Mouse (Mus musculus): ENCODE data around the gene Rnf185.

Rnf185 gene

GRCm38 (mm10) chr11:3442677-3443076 is 9.5 kb downstream of the Rnf185 start:
- no peak for DNase-seq

DNA sequence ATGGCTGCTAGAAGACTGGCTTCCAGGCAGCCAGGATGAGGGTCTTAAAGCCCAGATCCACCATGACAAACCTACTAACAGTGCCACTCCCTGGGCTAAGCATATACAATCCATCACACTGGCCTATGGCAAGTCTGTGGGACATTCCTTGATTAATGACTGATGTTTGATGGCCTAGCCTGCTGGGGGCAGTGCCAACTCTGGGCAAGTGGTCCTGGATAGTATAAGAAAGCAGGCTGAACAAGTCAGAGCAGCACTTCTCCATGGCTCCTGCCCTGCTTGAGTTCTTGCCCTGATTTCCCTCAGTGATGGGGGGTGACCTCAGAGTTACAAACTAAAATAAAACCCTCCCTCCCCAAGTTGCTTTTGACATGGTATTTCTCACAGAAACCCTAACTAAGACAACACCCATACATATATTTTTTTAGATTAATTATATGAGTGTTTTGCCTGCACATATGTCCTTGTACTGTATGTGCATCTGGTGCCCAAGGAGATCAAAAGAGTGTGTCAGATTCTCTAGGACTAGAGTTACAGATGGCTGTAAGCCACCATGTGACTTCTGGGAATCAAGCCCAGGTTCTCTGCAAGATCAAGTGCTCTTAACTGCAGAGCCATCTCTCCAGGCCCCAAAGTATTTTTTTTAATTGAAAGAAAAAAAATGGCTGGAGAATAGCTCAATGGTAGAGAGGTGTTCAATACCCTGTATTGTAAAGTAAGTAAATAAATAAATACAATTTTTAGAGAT is 10.3 kb downstream of the Rnf185 start:
- DNase-seq = peak; percentile 53

- DNase-seq = no peak
Observed at GRCm38 (mm10) chr11:3437621-3438020, 14.5 kb downstream of the Rnf185 start.

DNA sequence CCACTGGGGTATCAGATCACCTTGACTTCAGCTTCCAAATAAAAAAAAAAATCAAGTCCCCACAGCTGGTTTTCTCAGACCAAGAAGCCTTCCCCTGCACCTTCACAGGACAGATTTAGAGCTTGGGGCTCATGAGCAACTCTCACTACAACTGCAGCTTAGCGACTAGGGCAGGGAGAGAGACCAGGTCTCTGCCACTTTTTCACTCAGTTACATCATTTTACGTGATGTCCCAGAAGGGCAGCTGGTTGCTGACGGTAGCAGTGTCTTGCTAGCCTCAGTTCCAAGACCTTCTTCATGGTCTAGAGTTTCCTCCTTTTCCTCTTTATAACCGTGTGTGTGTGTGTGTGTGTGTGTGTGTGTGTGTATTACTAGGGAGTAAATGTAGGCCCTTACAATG is 18.4 kb downstream of the Rnf185 start:
- DNase-seq = no peak

- no peak for DNase-seq
Observed at GRCm38 (mm10) chr11:3431976-3432603, 20.1 kb downstream of the Rnf185 start.

GRCm38 (mm10) chr11:3431515-3431914 is 20.6 kb downstream of the Rnf185 start:
- DNase-seq = no peak

GRCm38 (mm10) chr11:3428632-3429031 is 23.5 kb downstream of the Rnf185 start:
- no peak for DNase-seq

DNA sequence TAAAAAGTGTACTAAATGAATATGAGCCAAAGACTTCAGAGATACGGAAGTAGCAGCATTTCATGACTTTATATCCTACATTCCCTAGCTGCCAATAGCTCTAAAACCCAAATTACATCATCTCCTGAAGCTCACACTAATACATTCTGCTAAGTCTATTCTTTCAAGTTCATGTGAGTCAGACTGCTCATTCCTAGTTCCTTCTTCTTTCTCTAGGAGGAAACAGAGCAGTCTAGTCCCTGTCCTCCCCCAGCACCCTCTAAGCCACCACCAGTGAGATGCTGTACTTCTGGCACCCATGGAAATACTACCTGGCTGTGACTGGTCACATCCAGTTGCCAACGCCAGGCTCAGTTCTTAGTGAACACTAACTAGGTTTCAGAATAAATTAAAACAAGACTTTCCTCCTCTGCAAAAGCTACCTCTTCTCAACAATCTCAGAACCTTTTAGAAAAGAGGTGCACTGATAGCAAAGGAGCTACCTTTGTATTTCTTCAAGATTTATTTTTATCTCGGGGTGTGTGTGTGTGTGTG is 24.4 kb downstream of the Rnf185 start:
- DNase-seq = no peak

DNA sequence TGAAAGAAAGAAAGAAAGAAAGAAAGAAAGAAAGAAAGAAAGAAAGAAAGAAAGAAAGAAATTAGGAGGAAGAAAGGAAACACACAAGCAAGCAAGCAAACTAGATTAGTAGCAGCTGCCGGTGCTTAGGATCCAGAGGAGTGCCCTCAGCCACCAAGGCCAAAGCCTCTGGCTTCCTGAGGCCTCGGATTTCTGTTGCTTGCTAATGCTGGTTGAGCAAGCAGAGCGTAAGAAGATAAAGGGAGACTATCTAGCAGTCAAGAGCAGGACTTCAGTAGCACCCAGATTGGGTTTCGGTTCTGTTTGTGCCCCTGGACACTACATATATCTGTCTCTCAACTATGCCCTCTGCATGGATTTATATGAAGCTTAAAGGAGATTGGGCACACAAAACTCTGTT is 29.9 kb downstream of the Rnf185 start:
- no peak for DNase-seq

GRCm38 (mm10) chr11:3418741-3419140 is 33.4 kb downstream of the Rnf185 start:
- peak; percentile 33 for DNase-seq

DNA sequence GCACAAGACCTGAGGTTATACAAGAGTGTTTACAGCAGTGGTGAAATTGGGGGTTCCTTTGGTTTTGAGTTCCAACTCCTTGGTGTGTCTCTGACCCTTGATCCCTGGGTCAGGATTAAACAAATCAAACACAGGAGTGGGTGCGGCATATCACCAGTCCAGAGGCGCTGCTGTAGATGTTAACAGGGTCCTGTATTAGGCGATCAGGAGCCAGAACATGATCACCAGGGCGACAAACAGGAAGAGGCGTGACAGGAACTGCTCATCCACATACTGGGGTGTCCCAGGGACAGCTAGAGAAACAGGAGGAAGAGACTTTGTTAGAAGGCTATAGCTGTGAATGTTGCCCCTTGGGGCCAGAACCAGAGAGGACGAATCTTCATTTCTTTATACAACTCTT is 34.4 kb downstream of the Rnf185 start:
- DNase-seq = peak; percentile 38

DNA sequence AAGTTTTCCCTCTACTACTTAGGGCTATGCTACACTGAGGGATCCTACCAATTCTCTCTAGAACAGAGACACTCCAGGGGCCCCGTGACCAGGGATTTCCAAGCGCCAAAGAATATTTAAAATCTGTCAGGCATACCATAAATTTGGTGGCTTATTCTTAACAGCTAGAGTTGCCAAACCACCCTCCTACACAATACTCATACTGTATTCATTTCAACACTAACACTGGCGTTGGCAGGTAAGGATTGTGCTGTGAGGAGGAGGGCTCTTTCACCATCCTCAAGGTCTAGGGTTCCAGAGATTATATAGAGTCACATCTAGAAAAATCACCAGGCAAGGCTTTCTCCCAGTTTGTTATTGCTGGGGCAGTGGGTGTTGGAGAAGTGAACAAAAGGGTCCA is 35.8 kb downstream of the Rnf185 start:
- no peak for DNase-seq

- peak; percentile 10 for DNase-seq
Observed at GRCm38 (mm10) chr11:3412111-3412510, 40.1 kb downstream of the Rnf185 start.

- peak; percentile 94 for DNase-seq
Observed at GRCm38 (mm10) chr11:3408997-3409732, 43.0 kb downstream of the Rnf185 start, which contains the start of gene Limk2. Limk2 (minus strand) TSS chr11:3409189.

DNA sequence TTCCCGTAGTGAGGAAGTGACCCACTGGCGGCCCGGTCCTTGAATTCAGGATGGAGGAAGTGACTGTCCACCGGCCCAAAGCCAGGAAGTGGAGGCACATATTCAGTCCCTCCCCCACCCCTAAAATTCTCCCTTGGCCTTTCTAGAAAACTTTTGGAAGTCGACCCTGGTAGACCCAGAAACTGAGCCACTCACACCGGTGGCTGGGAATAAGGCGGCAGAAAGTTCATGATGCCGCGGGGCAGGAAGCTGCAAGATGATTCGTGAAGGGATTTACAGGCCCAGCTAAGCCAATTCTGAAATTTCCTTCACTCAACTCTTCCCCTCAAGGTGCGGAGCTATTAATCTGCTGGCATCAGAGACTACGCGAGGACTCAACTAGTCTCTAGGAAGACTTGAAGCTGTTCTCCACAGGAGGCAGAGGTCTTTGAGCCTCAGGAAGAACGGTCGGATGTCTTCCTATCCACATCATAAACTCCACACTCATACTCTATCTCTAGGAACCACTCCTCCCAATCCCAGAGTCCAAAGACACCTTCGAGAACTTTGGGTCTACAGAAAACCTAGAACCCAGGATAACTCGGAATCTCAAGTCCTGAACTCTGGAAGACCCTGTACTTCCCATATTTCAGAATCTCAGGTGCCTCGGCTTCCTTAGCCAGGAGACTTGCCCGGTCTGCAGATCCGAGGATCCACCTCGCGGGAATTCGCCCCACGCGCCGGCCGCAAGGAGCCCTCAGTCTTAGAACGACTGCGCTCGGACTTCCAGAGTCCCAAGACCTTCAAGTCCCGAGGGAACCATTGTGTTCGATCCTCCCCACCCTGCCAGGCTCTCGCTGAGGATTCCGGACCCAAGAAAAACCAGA is 43.8 kb downstream of the Rnf185 start:
- peak; percentile 45 for DNase-seq

- no peak for DNase-seq
Observed at GRCm38 (mm10) chr11:3404287-3405047, 47.7 kb downstream of the Rnf185 start.

DNA sequence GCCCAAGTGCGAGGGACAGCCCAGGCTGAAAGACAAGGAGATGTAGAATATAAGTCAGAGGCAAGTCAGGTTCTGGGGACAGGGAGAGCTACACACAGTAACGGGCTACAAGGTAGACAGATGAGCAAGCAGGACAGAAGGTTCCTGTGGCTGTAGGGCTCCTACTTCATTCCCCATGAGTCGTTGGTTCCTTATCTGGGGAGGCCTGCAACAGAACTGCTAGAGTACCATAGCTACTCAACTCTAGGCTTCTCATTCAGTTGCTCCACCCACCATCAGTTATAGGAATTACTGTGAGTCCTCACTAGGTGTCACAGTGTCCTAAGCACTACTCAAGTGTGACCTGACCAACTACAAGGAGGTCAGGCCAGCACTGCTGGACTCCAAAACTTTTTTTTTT is 49.1 kb downstream of the Rnf185 start:
- no peak for DNase-seq

DNA sequence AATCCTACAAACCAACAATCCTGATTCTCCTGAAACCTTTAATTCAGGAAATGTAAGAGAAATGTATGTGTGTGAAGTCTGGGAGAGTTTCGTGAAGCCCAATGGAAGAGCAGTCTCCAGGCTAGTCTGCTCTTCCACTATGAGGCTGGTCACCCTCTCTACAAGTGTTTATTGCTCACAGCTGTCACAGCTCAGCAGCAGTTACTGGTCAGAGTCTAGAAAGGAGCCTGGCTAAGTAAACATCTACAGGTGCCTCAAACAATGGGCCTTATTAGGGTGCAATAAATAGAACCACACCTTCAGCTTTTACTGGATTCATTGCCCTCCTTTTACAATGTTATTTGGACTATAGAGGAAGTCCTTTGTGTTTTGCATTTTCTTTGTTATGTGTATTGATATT is 53.8 kb downstream of the Rnf185 start:
- DNase-seq = no peak

DNA sequence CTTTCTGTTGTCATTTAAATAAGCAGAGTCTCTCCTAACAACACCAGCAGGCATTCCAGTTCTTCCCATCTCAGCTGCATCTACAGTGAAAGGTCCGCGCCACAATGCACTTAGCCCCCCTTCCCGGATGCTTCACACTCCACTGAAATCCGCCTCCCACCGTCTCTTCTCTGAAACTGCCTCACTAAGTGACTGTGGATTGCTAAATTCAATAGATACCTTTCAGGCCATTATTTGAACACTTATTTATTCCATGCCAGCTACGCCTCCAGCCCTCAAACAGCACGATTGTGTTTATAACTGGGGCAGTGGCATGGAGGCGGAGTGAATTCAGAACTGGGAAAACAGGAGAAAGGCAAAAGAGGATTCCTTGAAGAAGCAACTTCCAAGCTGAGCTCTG is 55.6 kb downstream of the Rnf185 start:
- no peak for DNase-seq

DNA sequence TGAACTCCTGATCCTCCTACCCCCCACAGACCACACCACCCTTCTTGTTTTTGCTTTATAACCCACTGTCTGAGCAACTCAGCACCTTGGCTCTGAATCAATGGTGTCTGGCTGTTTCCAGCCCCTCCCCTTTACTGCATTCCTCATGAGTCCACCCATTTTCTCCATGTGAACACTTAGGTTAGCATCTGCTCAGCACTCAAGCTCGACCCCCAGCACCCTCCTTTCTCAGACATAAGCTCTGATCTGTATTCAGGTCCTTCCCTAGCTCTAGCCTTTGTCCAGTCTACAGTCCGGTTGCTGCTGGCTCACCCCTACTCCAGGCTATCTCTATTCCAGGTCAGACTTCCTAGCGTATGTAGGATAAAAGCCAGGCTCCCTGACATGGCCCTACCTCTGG is 56.1 kb downstream of the Rnf185 start:
- no peak for DNase-seq

GRCm38 (mm10) chr11:3394520-3394919 is 57.6 kb downstream of the Rnf185 start:
- DNase-seq = no peak

DNA sequence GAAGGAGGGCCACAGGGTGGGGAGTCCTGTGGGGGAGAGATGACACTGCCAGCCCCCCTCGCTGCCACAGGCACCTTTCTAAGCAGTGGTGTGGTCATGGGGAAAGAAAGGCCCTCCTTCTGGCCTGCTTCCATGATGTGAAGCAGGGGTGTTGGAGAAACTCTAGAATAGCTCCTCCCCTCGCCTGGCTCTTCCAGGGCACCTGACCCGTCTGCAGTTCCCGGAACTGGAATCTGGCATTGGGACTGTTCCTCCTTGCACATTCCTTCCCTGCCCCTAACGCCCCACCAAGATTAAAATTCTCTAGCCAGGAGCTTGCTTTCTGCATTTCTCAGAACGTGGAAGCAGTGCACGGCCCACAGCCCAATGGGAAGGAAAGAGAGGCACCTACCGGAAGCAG is 59.6 kb downstream of the Rnf185 start:
- peak; percentile 60 for DNase-seq

Data from lung, postnatal 10 days (tissue).